Mouse (Mus musculus): ENCODE results near the gene Gm17019.
"Not testable (repeated sequence)": the region's sequence is repeated elsewhere in the genome, so short reads cannot be mapped to it uniquely, and the experiment has no call there.

Gm17019 gene

GRCm38 (mm10) chr5:14996670-14997249 lies 36.0 kb downstream of the Gm17019 start:
- not testable (repeated sequence) for DNase-seq (ENCODE audit: low spot score)

GRCm38 (mm10) chr5:14994124-14994523 lies 38.7 kb downstream of the Gm17019 start:
- not testable (repeated sequence) for DNase-seq (ENCODE audit: low spot score)

GRCm38 (mm10) chr5:14990375-14991158 lies 42.2 kb downstream of the Gm17019 start:
- DNase-seq (ENCODE audit: low spot score): not testable (repeated sequence)

- not testable (repeated sequence) for DNase-seq (ENCODE audit: low spot score)
These were observed 46.0 kb downstream of the Gm17019 start for GRCm38 (mm10) chr5:14986649-14987387.

Data from left cerebral cortex, adult 11 months (tissue).